Mouse (Mus musculus) WW6 (cell line): ENCODE results near the gene Ahctf1.
"Not testable (repeated sequence)": the region's sequence is repeated elsewhere in the genome, so short reads cannot be mapped to it uniquely, and the experiment has no call there.

ENCODE experiments used
- DNase-seq: peaks from one replicate; pipeline ENCODE4 v3.0.0-alpha.2; 2013; ENCODE audit warnings: low read depth, low spot score

Ahctf1 gene

GRCm38 (mm10) chr1:179803513-179804139 is at the start of gene Ahctf1:
Gene Ahctf1 (minus strand): TSS chr1:179803680.
- DNase-seq: peak; percentile 91

GRCm38 (mm10) chr1:179847759-179848389 is 44.4 kb upstream of the Ahctf1 start:
- DNase-seq: no peak

- DNase-seq: no peak
Measured at GRCm38 (mm10) chr1:179847173-179847572, 43.7 kb upstream of the Ahctf1 start.

GRCm38 (mm10) chr1:179845832-179846499 is 42.5 kb upstream of the Ahctf1 start:
- DNase-seq: no peak

- DNase-seq: no peak
Measured at GRCm38 (mm10) chr1:179844894-179845293, 41.4 kb upstream of the Ahctf1 start.

- no peak for DNase-seq
Measured at GRCm38 (mm10) chr1:179843981-179844380, 40.5 kb upstream of the Ahctf1 start.

GRCm38 (mm10) chr1:179842568-179842967 is 39.1 kb upstream of the Ahctf1 start:
- no peak for DNase-seq

- no peak for DNase-seq
Measured at GRCm38 (mm10) chr1:179836426-179837404, 33.2 kb upstream of the Ahctf1 start.

GRCm38 (mm10) chr1:179835753-179836425 is 32.4 kb upstream of the Ahctf1 start:
- no peak for DNase-seq

GRCm38 (mm10) chr1:179833596-179833995 is 30.1 kb upstream of the Ahctf1 start:
- DNase-seq: no peak

GRCm38 (mm10) chr1:179832710-179833240 is 29.3 kb upstream of the Ahctf1 start:
- no peak for DNase-seq

- DNase-seq: no peak
Measured at GRCm38 (mm10) chr1:179828900-179829299, 25.4 kb upstream of the Ahctf1 start.

- no peak for DNase-seq
Measured at GRCm38 (mm10) chr1:179828051-179828450, 24.6 kb upstream of the Ahctf1 start.

- no peak for DNase-seq
Measured at GRCm38 (mm10) chr1:179824549-179824948, 21.1 kb upstream of the Ahctf1 start.

GRCm38 (mm10) chr1:179818490-179819278 is 15.2 kb upstream of the Ahctf1 start:
- DNase-seq: not testable (repeated sequence)

GRCm38 (mm10) chr1:179814616-179815015 is 11.1 kb upstream of the Ahctf1 start:
- no peak for DNase-seq

GRCm38 (mm10) chr1:179813385-179813784 is 9.9 kb upstream of the Ahctf1 start:
- DNase-seq: no peak

GRCm38 (mm10) chr1:179808300-179808699 is 4.8 kb upstream of the Ahctf1 start:
- no peak for DNase-seq

GRCm38 (mm10) chr1:179807468-179807867 is 4.0 kb upstream of the Ahctf1 start:
- DNase-seq: no peak

GRCm38 (mm10) chr1:179805751-179806150 is 2.3 kb upstream of the Ahctf1 start:
- no peak for DNase-seq
